Mouse (Mus musculus) liver, embryonic 14.5 days (tissue): Measurements from ENCODE around the gene Hist2h2aa2. TPM values are rescaled to one million over a fixed set of nuclear protein-coding genes. Genes with fewer than 3 reads are reported as not detected.
A peak's percentile ranks its signal among the peaks of the same experiment; 100 is the strongest.

Source experiments
- ATAC-seq: fragments of 200-750 bp; cut with Nextera tagmentation; 2 replicates; pipeline ENCODE4 v1.8.0; 2017; ENCODE audit warnings: moderate number of reproducible peaks, mild to moderate bottlenecking, moderate library complexity; ENCODE audit not compliant: insufficient read depth
- DNase-seq, 3 experiments: peaks; one replicate each; pipeline ENCODE4 v3.0.0-alpha.2; 2012 to 2013; ENCODE audit warnings: low read depth in 3 of 3, low spot score in 3 of 3
- H3K27ac ChIP-seq: fragments of 300-500 bp; sonication (generic); 2 replicates; pipeline ENCODE4 v1.5.1; 2014; ENCODE audit warnings: moderate library complexity, mild to moderate bottlenecking, control low read depth, inconsistent platforms
- H3K27me3 ChIP-seq: fragments of 300-500 bp; sonication (generic); 2 replicates; pipeline ENCODE4 v1.6.1; 2014; ENCODE audit warnings: mild to moderate bottlenecking, low read length, moderate library complexity; ENCODE audit not compliant: control insufficient read depth, insufficient read depth
- H3K36me3 ChIP-seq: fragments of 300-500 bp; sonication (generic); replicated peaks from 2 replicates; pipeline ENCODE4 v1.6.1; 2014; ENCODE audit warnings: low read depth; ENCODE audit not compliant: control insufficient read depth, insufficient read depth
- H3K4me1 ChIP-seq, 2 experiments: fragments of 200-500 bp in 1 of 2; fragments of 300-500 bp in 1 of 2; sonication (generic) in 1 of 2; replicated peaks; 2 replicates each; pipeline ENCODE4 v1.6.1; 2012 to 2014; ENCODE audit warnings: antibody characterized with exemption in 1 of 2, inconsistent platforms in 1 of 2, low read length in 1 of 2; ENCODE audit not compliant: control insufficient read depth in 2 of 2, insufficient read depth in 2 of 2
- H3K4me2 ChIP-seq: fragments of 300-500 bp; sonication (generic); 2 replicates; pipeline ENCODE4 v1.6.1; 2014; ENCODE audit warnings: low read depth, mild to moderate bottlenecking, control low read depth, moderate library complexity
- H3K4me3 ChIP-seq, 2 experiments: fragments of 200-500 bp in 1 of 2; fragments of 300-500 bp in 1 of 2; sonication (generic) in 1 of 2; 2 replicates each; pipeline ENCODE4 v1.5.1; 2012 to 2014; ENCODE audit warnings: low read depth in 2 of 2, low read length in 2 of 2, mild to moderate bottlenecking in 2 of 2, control low read depth in 1 of 2, inconsistent platforms in 1 of 2, moderate library complexity in 1 of 2; ENCODE audit not compliant: insufficient read depth in 1 of 2
- H3K9ac ChIP-seq: fragments of 300-500 bp; sonication (generic); replicated peaks from 2 replicates; pipeline ENCODE4 v1.6.1; 2014; ENCODE audit warnings: mild to moderate bottlenecking, control low read depth, moderate library complexity
- H3K9me3 ChIP-seq: fragments of 300-500 bp; sonication (generic); 2 replicates; pipeline ENCODE4 v1.6.1; 2016; ENCODE audit warnings: low read length, mixed read lengths; ENCODE audit not compliant: control insufficient read depth
- CTCF ChIP-seq: IDR thresholded peaks from 2 replicates; pipeline ENCODE4 v1.5.1; 2016; ENCODE audit warnings: antibody characterized with exemption, low read depth, control low read depth
- EP300 ChIP-seq: IDR thresholded peaks from 2 replicates; pipeline ENCODE4 v1.6.1; 2016; ENCODE audit warnings: antibody characterized with exemption, low read depth
- WGBS: fragments of 180-500 bp; shearing (Covaris S2); extraction: QIAGEN DNeasy Blood & Tissue Kit; methylation state at CpG from one replicate; pipeline ENCODE4 v1.1.7; 2014; ENCODE audit not compliant: insufficient replicate concordance; 5-methylcytosine and 5-hydroxymethylcytosine counted together
- microRNA-seq: library from miRNA; unstranded; fragments of <30 nt; microRNA quantifications from one replicate; pipeline ENCODE4, GENCODE M21; 2016
- polyA plus RNA-seq, 2 experiments: library from polyadenylated mRNA; depleted of rRNA in 1 of 2; stranded (reverse) in 1 of 2; unstranded in 1 of 2; fragments of >200 nt; fragmentation: Nextera tagmentation in 1 of 2; extraction: Ambion mirVana in 1 of 2; gene quantifications; 2 replicates each; pipeline versions ENCODE4 v1.2.1 to v1.2.3; 2012 to 2014

Hist2h2aa2 gene
- polyA plus RNA-seq, 2 experiments: 32.9 to 34.2 TPM

DNA sequence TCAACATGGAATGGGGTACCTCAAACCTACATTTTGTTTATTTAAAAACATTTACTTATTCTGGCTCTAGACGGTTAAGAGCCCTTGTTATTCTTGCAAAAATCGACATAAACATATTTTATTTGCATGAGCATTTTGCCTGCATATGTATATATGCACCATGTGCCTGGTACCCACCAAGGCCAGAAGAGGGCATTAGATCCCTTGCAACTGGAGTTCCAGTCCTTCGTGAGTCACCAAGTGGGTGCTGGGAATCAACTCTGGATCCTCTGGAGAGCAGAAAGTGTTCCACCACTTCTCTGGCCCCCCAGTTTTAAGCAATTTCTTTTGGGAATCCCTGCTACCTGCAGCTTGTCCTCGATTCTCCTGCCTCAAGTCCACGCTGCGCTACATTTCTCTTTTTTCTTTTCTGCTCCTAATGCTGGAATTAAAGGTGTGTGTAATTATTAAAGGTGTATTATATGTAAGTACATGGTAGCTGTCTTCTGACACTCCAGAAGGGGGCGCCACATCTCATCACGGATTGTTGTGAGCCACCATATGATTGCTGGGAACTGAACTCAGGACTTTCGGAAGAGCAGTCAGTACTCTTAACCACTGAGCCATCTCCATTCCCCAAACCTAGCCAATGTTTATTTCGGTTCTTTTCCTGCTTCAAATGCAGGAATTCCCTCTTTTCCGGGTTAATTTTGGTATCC, 44.3 kb downstream of the Hist2h2aa2 start:
- no peaks in the 10 kb centered on the region for H3K36me3 ChIP-seq
- DNase-seq (no peak), ATAC-seq (no peak)
- no peak overlapping the region for H3K9ac ChIP-seq
- 88% methylated on average over 11 of the region's 11 CpGs for WGBS
- no peaks in the 10 kb centered on the region; the same call in 1 of the 2 replicates for H3K27me3 ChIP-seq
- H3K9me3 ChIP-seq: no peaks in the 10 kb centered on the region
- H3K4me3 ChIP-seq: no peak overlapping the region; a peak in 1 of 4 replicates
- H3K4me2 ChIP-seq: peak overlapping the region; percentile 97
- H3K27ac ChIP-seq: no peak overlapping the region
- TF ChIP-seq EP300 (no peak), CTCF (peak; percentile 27)
- H3K4me1 ChIP-seq: peaks cover 13 to 22% of the 10 kb centered on the region in 2 experiments

DNA sequence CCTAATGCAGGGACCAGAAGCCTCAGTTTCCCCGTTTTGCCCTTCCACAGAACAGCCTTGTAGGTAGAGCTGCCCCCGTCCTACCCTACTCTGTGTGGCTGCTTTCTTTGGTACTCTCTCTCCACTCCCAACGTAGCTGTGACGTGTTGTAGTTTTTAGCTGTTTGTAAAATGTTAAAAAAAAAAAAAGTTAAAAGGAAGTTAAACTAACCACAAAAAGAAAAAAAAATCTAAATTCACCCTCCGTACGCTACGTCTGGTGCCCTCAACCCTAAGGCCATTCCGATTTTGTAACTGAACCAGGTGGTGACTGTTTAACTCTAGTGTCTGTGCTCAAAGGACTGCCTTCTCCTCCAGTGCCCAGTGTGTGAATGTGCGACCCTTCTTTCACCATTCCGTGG, 45.1 kb downstream of the Hist2h2aa2 start:
- Histone ChIP-seq H3K36me3 (no peaks in the 10 kb centered on the region), H3K4me3 (no peak overlapping the region), H3K9ac (no peak overlapping the region), H3K27me3 (no peaks in the 10 kb centered on the region; the same call in 1 of the 2 replicates), H3K9me3 (no peaks in the 10 kb centered on the region), H3K27ac (no peak overlapping the region), H3K4me2 (no peak overlapping the region), H3K4me1 (peaks cover 13 to 22% of the 10 kb centered on the region in 2 experiments)
- TF ChIP-seq CTCF (no peak), EP300 (no peak)
- WGBS: 53% methylated on average over 10 of the region's 10 CpGs
- ATAC-seq (no peak), DNase-seq (no peak)

DNA sequence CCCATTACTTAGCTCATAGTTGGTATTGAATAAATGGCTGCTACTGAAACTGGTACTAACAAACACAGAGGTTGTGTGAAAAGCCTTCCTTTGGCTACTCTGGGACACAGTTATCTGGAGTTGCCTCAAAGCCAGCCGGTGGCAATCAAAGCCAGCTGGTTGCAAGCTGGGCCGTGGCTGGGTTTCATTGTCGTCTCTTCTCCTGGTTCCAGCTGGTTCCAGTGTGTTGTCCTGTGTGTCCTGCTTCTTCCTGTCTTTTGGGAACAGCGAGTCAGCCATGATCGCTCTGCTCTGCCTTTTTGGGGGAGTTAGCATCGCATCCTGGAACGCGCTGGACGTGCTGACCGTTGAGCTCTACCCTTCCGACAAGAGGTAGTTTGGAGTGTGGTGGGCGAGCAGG, 47.1 kb downstream of the Hist2h2aa2 start:
- Histone ChIP-seq H3K27ac (no peak overlapping the region), H3K9ac (no peak overlapping the region), H3K4me2 (no peak overlapping the region), H3K36me3 (no peaks in the 10 kb centered on the region), H3K4me1 (peaks cover 9 to 10% of the 10 kb centered on the region in 2 experiments), H3K4me3 (no peak overlapping the region), H3K27me3 (no peaks in the 10 kb centered on the region; the same call in 1 of the 2 replicates), H3K9me3 (no peaks in the 10 kb centered on the region)
- DNase-seq (no peak), ATAC-seq (no peak)
- TF ChIP-seq EP300 (no peak), CTCF (no peak)
- whole genome bisulfite sequencing: 59% methylated on average over 12 of the region's 12 CpGs

Small RNA genes within 50 kb of the gene (microRNA-seq; reads per million reads assigned to microRNA genes)
- gene Gm44492 (not detected), gene Gm47311 (not detected), gene Gm47313 (not detected)

Other genes starting within 250 kb of the Hist2h2aa2 start
- 6.1 and 9.0 TPM in 2 replicates for gene Plekho1, start 244.3 kb downstream of the Hist2h2aa2 start, polyA plus RNA-seq (2012; rRNA removed)
- gene Plekho1, start 244.3 kb downstream of the Hist2h2aa2 start, polyA plus RNA-seq (2014; fragmentation: Nextera tagmentation; extraction: Ambion mirVana): 3.6 and 5.4 TPM in 2 replicates
- 4.8 and 6.6 TPM in 2 replicates for gene Vps45, start 181.8 kb downstream of the Hist2h2aa2 start, polyA plus RNA-seq (2012; rRNA removed)
- gene Vps45, start 181.8 kb downstream of the Hist2h2aa2 start, polyA plus RNA-seq (2014; fragmentation: Nextera tagmentation; extraction: Ambion mirVana): 9.0 and 9.8 TPM in 2 replicates
- gene Otud7b, start 135.7 kb downstream of the Hist2h2aa2 start, polyA plus RNA-seq (2012; rRNA removed): 2.8 and 3.5 TPM in 2 replicates
- gene Otud7b, start 135.7 kb downstream of the Hist2h2aa2 start, polyA plus RNA-seq (2014; fragmentation: Nextera tagmentation; extraction: Ambion mirVana): 5.2 and 8.4 TPM in 2 replicates
- 2.7 and 2.8 TPM in 2 replicates for gene Mtmr11, start 78.3 kb downstream of the Hist2h2aa2 start, polyA plus RNA-seq (2012; rRNA removed)
- gene Mtmr11, start 78.3 kb downstream of the Hist2h2aa2 start, polyA plus RNA-seq (2014; fragmentation: Nextera tagmentation; extraction: Ambion mirVana): 1.9 and 2.1 TPM in 2 replicates
- gene Sf3b4, start 67.9 kb downstream of the Hist2h2aa2 start, polyA plus RNA-seq (2012; rRNA removed): 48.2 and 54.2 TPM in 2 replicates
- gene Sf3b4, start 67.9 kb downstream of the Hist2h2aa2 start, polyA plus RNA-seq (2014; fragmentation: Nextera tagmentation; extraction: Ambion mirVana): 75.4 and 83.8 TPM in 2 replicates
- gene Sv2a, start 59.1 kb downstream of the Hist2h2aa2 start, polyA plus RNA-seq (2012; rRNA removed): 0.39 and 0.48 TPM in 2 replicates
- 0.10 and 0.39 TPM in 2 replicates for gene Sv2a, start 59.1 kb downstream of the Hist2h2aa2 start, polyA plus RNA-seq (2014; fragmentation: Nextera tagmentation; extraction: Ambion mirVana)
- 32.2 and 34.0 TPM in 2 replicates for gene Bola1, start 20.6 kb downstream of the Hist2h2aa2 start, polyA plus RNA-seq (2012; rRNA removed)
- gene Bola1, start 20.6 kb downstream of the Hist2h2aa2 start, polyA plus RNA-seq (2014; fragmentation: Nextera tagmentation; extraction: Ambion mirVana): 49.4 and 49.7 TPM in 2 replicates
- 0.68 TPM in 1 of 2 replicates, not detected in the other for gene Hist2h2ab, start 20.4 kb downstream of the Hist2h2aa2 start, polyA plus RNA-seq (2012; rRNA removed)
- 0.52 TPM in 1 of 2 replicates, not detected in the other for gene Hist2h2ab, start 20.4 kb downstream of the Hist2h2aa2 start, polyA plus RNA-seq (2014; fragmentation: Nextera tagmentation; extraction: Ambion mirVana)
- 18.5 and 20.7 TPM in 2 replicates for gene Hist2h2ac, start 19.4 kb downstream of the Hist2h2aa2 start, polyA plus RNA-seq (2012; rRNA removed)
- gene Hist2h2ac, start 19.4 kb downstream of the Hist2h2aa2 start, polyA plus RNA-seq (2014; fragmentation: Nextera tagmentation; extraction: Ambion mirVana): 14.0 and 18.2 TPM in 2 replicates
- 8.7 and 8.9 TPM in 2 replicates for gene Hist2h2be, start 19.2 kb downstream of the Hist2h2aa2 start, polyA plus RNA-seq (2012; rRNA removed)
- gene Hist2h2be, start 19.2 kb downstream of the Hist2h2aa2 start, polyA plus RNA-seq (2014; fragmentation: Nextera tagmentation; extraction: Ambion mirVana): 6.4 and 9.1 TPM in 2 replicates
- gene Hist2h3c2, start 1.1 kb downstream of the Hist2h2aa2 start, polyA plus RNA-seq (2012; rRNA removed): 91.6 and 122 TPM in 2 replicates
- 13.6 and 14.6 TPM in 2 replicates for gene Hist2h3c2, start 1.1 kb downstream of the Hist2h2aa2 start, polyA plus RNA-seq (2014; fragmentation: Nextera tagmentation; extraction: Ambion mirVana)
- gene Hist2h2aa1, start 5.2 kb upstream of the Hist2h2aa2 start, polyA plus RNA-seq (2012; rRNA removed): 45.7 and 46.3 TPM in 2 replicates
- gene Hist2h2aa1, start 5.2 kb upstream of the Hist2h2aa2 start, polyA plus RNA-seq (2014; fragmentation: Nextera tagmentation; extraction: Ambion mirVana): 32.0 TPM in 2 replicates
- gene Hist2h3c1, start 6.4 kb upstream of the Hist2h2aa2 start, polyA plus RNA-seq (2012; rRNA removed): 2.4 and 3.6 TPM in 2 replicates
- gene Hist2h3c1, start 6.4 kb upstream of the Hist2h2aa2 start, polyA plus RNA-seq (2014; fragmentation: Nextera tagmentation; extraction: Ambion mirVana): 2.6 and 5.7 TPM in 2 replicates
- 12.2 and 16.3 TPM in 2 replicates for gene Hist2h4, start 23.0 kb upstream of the Hist2h2aa2 start, polyA plus RNA-seq (2012; rRNA removed)
- 15.1 TPM in 2 replicates for gene Hist2h4, start 23.0 kb upstream of the Hist2h2aa2 start, polyA plus RNA-seq (2014; fragmentation: Nextera tagmentation; extraction: Ambion mirVana)
- gene Hist2h3b, start 28.4 kb upstream of the Hist2h2aa2 start, polyA plus RNA-seq (2012; rRNA removed): 68.0 and 127 TPM in 2 replicates
- gene Hist2h3b, start 28.4 kb upstream of the Hist2h2aa2 start, polyA plus RNA-seq (2014; fragmentation: Nextera tagmentation; extraction: Ambion mirVana): 91.2 and 100 TPM in 2 replicates
- 9.5 and 16.9 TPM in 2 replicates for gene Hist2h2bb, start 29.5 kb upstream of the Hist2h2aa2 start, polyA plus RNA-seq (2012; rRNA removed)
- 23.3 and 24.5 TPM in 2 replicates for gene Hist2h2bb, start 29.5 kb upstream of the Hist2h2aa2 start, polyA plus RNA-seq (2014; fragmentation: Nextera tagmentation; extraction: Ambion mirVana)
- gene Fcgr1, start 53.7 kb upstream of the Hist2h2aa2 start, polyA plus RNA-seq (2012; rRNA removed): 2.8 and 3.3 TPM in 2 replicates
- 4.8 and 5.6 TPM in 2 replicates for gene Fcgr1, start 53.7 kb upstream of the Hist2h2aa2 start, polyA plus RNA-seq (2014; fragmentation: Nextera tagmentation; extraction: Ambion mirVana)
- not detected in 2 replicates for gene BC107364, start 212.0 kb upstream of the Hist2h2aa2 start, polyA plus RNA-seq (2012; rRNA removed)
- not detected in 2 replicates for gene BC107364, start 212.0 kb upstream of the Hist2h2aa2 start, polyA plus RNA-seq (2014; fragmentation: Nextera tagmentation; extraction: Ambion mirVana)